In the genomic region with DNA sequence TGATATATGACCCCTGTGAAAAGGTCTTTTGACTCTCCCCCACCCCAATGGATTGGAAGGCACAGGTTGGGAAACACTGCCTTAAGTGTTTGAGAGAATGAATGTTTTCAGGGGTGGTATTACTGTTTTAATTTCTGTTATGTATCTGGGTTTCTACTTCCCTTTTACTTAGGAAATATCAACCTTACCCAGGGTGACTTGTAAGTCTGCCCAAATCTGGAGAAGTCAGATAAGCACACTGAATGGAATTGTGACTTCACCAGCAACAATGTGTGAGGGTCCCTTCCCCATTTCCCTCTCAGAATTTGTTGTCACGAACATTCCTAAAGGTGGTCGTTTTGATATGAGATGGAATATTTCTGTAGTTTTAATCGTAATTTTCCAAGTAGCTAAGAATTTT, we compare ENCODE assay signal across 1 mouse cellular context.
A peak's percentile ranks its signal among the peaks of the same experiment; 100 is the strongest.
TF ChIP-seq lines count a peak whose summit lies in the region.

No protein-coding gene starts in this region.

TF ChIP-seq in MEL, 35 proteins besides CTCF, POLR2A, EP300 and RAD21 (continued from another document):
- TF ChIP-seq GATA1 (IDR thresholded peaks at IDR 0.05; ENCODE audit: low read depth, low read length) = peak; percentile 97
- TF ChIP-seq RCOR1 (IDR thresholded peaks at IDR 0.05; ENCODE audit: low read depth, low read length) = peak; percentile 91
- TF ChIP-seq SIN3A (IDR thresholded peaks at IDR 0.05; ENCODE audit: low read length) = peak; percentile 52; the same call in 1 of the 2 replicates
- TF ChIP-seq TAL1 (IDR thresholded peaks at IDR 0.05; ENCODE audit: low read length) = peak; percentile 97
- peak; percentile 75 for TF ChIP-seq MYB (IDR thresholded peaks at IDR 0.05; ENCODE audit: low read depth, low read length)
- TF ChIP-seq ETS1 (IDR thresholded peaks at IDR 0.05; ENCODE audit: low read depth, low read length) = peak; percentile 81
